Mouse (Mus musculus) midbrain, postnatal 0 days (tissue): ENCODE data around the gene 1700016K19Rik. TPM values are rescaled to one million over a fixed set of nuclear protein-coding genes. Genes with fewer than 3 reads are reported as not detected.

Experiments
- ATAC-seq: fragments of 200-750 bp; cut with Nextera tagmentation; 2 replicates; pipeline ENCODE4 v1.8.0; 2017; ENCODE audit warnings: moderate number of reproducible peaks, mild to moderate bottlenecking, moderate TSS enrichment, moderate library complexity; ENCODE audit not compliant: low FRiP score
- DNase-seq: peaks from one replicate; pipeline ENCODE4 v3.0.0-alpha.2; 2015; ENCODE audit warnings: low spot score
- H3K27ac ChIP-seq: fragments of 300-500 bp; sonication (generic); 2 replicates; pipeline ENCODE4 v1.5.1; 2014; ENCODE audit warnings: low read depth, mild to moderate bottlenecking, low read length, mixed read lengths
- H3K27me3 ChIP-seq: fragments of 300-500 bp; sonication (generic); 2 replicates; pipeline ENCODE4 v1.6.1; 2014; ENCODE audit warnings: low read length, control low read depth, mixed read lengths; ENCODE audit not compliant: insufficient read depth
- H3K36me3 ChIP-seq: fragments of 300-500 bp; sonication (generic); 2 replicates; pipeline ENCODE4 v1.6.1; 2014; ENCODE audit warnings: low read length, control low read depth, mixed read lengths; ENCODE audit not compliant: insufficient read depth
- H3K4me1 ChIP-seq: fragments of 300-500 bp; sonication (generic); 2 replicates; pipeline ENCODE4 v1.6.1; 2014; ENCODE audit warnings: mild to moderate bottlenecking, control low read depth, antibody characterized with exemption, low read length, mixed read lengths; ENCODE audit not compliant: insufficient read depth
- H3K4me2 ChIP-seq: fragments of 300-500 bp; sonication (generic); 2 replicates; pipeline ENCODE4 v1.6.1; 2014; ENCODE audit warnings: low read depth, mild to moderate bottlenecking, low read length, mixed read lengths; ENCODE audit not compliant: poor library complexity, severe bottlenecking
- H3K4me3 ChIP-seq: fragments of 300-500 bp; sonication (generic); 2 replicates; pipeline ENCODE4 v1.5.1; 2014; ENCODE audit warnings: low read depth, mild to moderate bottlenecking, low read length, moderate library complexity
- H3K9ac ChIP-seq: fragments of 300-500 bp; sonication (generic); replicated peaks from 2 replicates; pipeline ENCODE4 v1.6.1; 2014; ENCODE audit warnings: mild to moderate bottlenecking, low read length, moderate library complexity, mixed read lengths; ENCODE audit not compliant: poor library complexity, severe bottlenecking
- H3K9me3 ChIP-seq: fragments of 300-500 bp; sonication (generic); 2 replicates; pipeline ENCODE4 v1.6.1; 2016; ENCODE audit warnings: low read length, control low read depth
- CTCF ChIP-seq: IDR thresholded peaks from 2 replicates; pipeline ENCODE4 v1.5.1; 2016; ENCODE audit warnings: antibody characterized with exemption, mild to moderate bottlenecking
- WGBS: fragments of 180-500 bp; shearing (Covaris S2); extraction: QIAGEN DNeasy Blood & Tissue Kit; methylation state at CpG from one replicate; pipeline ENCODE4 v1.1.7; 2014; 5-methylcytosine and 5-hydroxymethylcytosine counted together
- polyA plus RNA-seq: library from polyadenylated mRNA; unstranded; fragments of >200 nt; fragmentation: Nextera tagmentation; extraction: Ambion mirVana; gene quantifications from 2 replicates; pipeline ENCODE4 v1.2.1, GENCODE M21; 2015
- total RNA-seq: library from RNA; depleted of rRNA; stranded (reverse); fragments of >200 nt; gene quantifications from 2 replicates; pipeline ENCODE4 v1.2.3, GENCODE M21; 2014

1700016K19Rik gene
- total and polyA plus RNA-seq, 2 experiments from 2014 or later, result 8.8 to 11.3 TPM

DNA sequence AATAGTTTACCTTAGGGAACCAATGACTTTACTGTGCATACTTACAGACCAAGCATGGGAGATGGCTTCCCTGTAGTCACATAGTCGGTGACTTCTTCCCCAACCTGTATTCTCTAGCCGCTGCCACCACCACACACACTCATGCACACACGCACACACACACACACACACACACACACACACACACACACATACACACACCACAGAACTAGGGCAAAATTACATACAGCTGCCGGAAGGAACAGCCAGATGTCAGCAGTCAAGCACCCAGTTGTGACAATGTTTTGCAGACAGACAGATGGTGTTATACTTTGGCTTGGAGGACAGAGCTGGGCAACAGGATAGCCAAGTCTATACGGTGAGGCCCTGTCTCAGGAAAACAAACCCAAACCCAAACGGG, 21.7 kb upstream of the 1700016K19Rik start:
- no peak overlapping the region for H3K27ac ChIP-seq
- H3K9ac ChIP-seq, result no peak overlapping the region
- no peak for TF ChIP-seq CTCF
- H3K4me3 ChIP-seq, result no peak overlapping the region
- H3K4me2 ChIP-seq, result no peak overlapping the region
- no peak for DNase-seq
- H3K9me3 ChIP-seq, result no peaks in the 10 kb centered on the region
- no peaks in the 10 kb centered on the region for H3K36me3 ChIP-seq
- no peak for ATAC-seq
- 89% methylated on average over 6 of the region's 6 CpGs for WGBS
- H3K27me3 ChIP-seq, result no peaks in the 10 kb centered on the region
- H3K4me1 ChIP-seq, result no peaks in the 10 kb centered on the region

DNA sequence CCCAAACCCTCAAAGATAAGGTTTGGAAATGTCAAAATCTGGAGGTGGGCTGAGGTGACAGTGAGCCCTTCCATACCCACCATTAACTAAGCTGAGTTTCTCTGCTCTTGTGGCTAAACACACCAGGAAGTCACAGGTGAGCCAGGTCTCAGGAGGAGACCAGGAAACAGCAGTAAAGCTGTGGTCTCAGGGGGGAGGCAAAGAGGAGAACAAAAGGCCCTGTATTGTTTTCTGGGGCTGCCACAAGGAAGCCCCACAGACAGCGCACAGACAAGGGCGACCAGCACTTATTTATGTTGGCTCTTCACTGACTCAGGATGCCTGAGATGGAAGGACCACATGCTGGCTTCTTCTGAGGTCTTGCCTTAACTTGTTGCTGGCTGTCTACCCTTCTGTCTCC, 19.3 kb upstream of the 1700016K19Rik start:
- Histone ChIP-seq H3K4me3 (no peak overlapping the region), H3K9me3 (no peaks in the 10 kb centered on the region), H3K4me2 (no peak overlapping the region), H3K36me3 (no peaks in the 10 kb centered on the region), H3K27ac (no peak overlapping the region), H3K9ac (no peak overlapping the region), H3K4me1 (no peaks in the 10 kb centered on the region), H3K27me3 (no peaks in the 10 kb centered on the region)
- no peak for TF ChIP-seq CTCF
- DNase-seq, result no peak
- ATAC-seq, result no peak
- WGBS, result 49% methylated on average over 2 of the region's 2 CpGs

DNA sequence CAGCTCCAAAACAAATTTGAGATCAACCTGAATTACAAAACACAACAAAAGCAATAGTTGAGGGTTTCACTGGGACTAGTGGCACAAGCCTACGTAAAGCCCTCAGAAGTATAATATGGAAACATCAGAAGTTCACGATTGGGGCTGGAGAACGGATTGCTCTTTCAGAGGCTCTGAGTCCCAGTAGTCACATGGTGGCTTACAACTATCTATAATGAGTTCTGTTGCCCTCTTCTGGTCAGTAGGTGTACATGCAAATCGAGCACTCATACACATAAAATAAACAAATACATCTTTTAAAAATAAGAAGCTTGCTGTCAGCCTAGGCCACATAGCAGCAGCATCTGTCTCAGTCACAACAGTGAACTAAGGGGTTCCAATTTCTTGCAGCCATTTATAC, 16.5 kb upstream of the 1700016K19Rik start:
- TF ChIP-seq CTCF, result peak; percentile 42
- Histone ChIP-seq H3K9me3 (no peaks in the 10 kb centered on the region), H3K27ac (no peak overlapping the region), H3K27me3 (no peaks in the 10 kb centered on the region), H3K4me2 (no peak overlapping the region), H3K9ac (no peak overlapping the region), H3K4me3 (no peak overlapping the region), H3K4me1 (no peaks in the 10 kb centered on the region), H3K36me3 (no peaks in the 10 kb centered on the region)
- ATAC-seq (no peak), DNase-seq (no peak)
- WGBS, result 72% methylated on average over 4 of the region's 4 CpGs

DNA sequence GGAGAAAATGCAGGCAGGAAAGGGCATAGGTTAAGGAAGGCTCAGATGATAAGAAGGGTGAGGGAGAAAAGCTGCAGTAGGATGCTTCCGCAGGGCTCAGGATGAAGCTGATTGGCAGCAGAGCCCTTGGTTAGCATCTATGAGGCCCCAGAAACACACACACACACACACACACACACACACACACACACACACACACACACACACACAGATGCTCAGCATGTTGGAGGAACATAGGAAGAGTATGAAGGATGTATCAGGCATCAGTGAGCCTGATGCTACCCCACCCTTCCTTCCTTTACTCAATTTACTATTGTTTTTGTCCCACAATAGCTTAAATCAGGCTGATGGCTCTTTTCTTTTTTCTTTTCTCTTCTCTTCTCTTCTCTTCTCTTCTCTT, 15.1 kb upstream of the 1700016K19Rik start:
- DNase-seq (no peak), ATAC-seq (no peak)
- WGBS, result 67% methylated on average over 1 of the region's 1 CpGs
- no peak for TF ChIP-seq CTCF
- H3K4me2 ChIP-seq, result no peak overlapping the region
- no peak overlapping the region for H3K9ac ChIP-seq
- no peaks in the 10 kb centered on the region for H3K9me3 ChIP-seq
- no peaks in the 10 kb centered on the region for H3K4me1 ChIP-seq
- H3K36me3 ChIP-seq, result no peaks in the 10 kb centered on the region
- no peak overlapping the region for H3K27ac ChIP-seq
- H3K4me3 ChIP-seq, result no peak overlapping the region
- H3K27me3 ChIP-seq, result no peaks in the 10 kb centered on the region

DNA sequence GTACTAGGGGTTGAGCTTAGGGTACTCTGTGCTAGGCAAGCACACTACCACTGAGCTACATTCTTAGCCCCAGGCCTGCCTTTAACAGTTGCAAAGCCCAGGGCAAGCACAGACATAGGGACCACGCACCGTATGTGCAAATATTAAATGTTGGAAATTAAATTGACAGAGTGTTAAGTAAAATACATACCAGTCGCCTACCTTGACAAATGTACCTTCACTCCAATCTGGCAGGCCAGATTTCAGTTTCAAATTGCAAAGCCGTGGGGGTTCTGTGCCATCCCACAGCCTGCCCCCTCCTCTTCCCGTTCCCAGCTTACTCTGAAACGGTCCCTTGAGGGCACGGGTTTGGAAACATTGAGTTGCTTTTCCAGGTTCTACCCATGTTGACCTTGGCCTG, 13.8 kb upstream of the 1700016K19Rik start:
- TF ChIP-seq CTCF, result no peak
- ATAC-seq (no peak), DNase-seq (no peak)
- Histone ChIP-seq H3K9me3 (no peaks in the 10 kb centered on the region), H3K27ac (no peak overlapping the region), H3K4me3 (no peak overlapping the region), H3K4me1 (no peaks in the 10 kb centered on the region), H3K36me3 (no peaks in the 10 kb centered on the region), H3K27me3 (no peaks in the 10 kb centered on the region), H3K9ac (no peak overlapping the region), H3K4me2 (no peak overlapping the region)
- WGBS, result 77% methylated on average over 7 of the region's 7 CpGs

DNA sequence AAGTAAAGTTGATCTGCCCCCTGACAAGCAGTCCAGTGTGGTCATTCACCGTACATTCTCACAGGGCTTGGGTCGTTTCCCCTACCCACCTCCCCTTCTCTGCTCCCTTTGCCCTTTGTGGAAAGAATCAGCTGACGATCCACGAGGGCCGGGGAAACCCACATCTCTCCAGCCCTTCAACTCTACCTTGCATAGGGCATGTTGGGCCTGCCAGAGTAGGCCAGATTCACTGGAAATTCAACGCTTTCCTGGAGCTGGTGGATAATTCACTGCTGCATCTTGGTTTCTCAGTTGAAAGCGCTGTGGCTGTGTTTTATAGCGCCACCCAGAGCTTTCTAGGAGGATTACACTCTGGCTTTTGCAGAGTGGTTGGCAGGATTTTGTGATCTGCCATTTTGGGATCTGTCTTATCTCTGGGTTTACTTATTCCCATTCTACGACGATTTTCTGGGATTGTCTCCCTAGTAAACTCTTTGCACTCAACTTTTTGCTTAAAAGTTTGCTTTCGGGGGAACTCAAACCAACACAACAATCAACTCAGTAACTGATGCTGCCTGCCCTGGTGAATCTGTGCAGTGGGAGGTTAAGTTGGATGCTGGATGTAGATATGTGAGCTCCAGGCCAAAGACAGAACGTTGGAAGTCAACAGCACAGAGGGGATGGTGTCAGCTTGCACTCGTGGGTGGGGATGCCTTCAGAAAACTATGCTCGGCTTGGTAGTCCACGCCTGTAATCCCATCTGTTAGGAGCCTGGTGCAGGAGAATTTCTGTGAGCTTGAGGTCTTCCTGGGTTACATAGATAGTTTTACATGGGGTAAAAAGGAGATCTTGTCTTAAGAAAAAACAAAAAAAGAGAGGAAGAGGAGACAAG, 8.5 kb upstream of the 1700016K19Rik start:
- no peak overlapping the region for H3K27ac ChIP-seq
- 78% methylated on average over 15 of the region's 15 CpGs for WGBS
- H3K4me2 ChIP-seq, result no peak overlapping the region
- no peaks in the 10 kb centered on the region for H3K9me3 ChIP-seq
- H3K4me1 ChIP-seq, result no peaks in the 10 kb centered on the region
- peak; percentile 37 for TF ChIP-seq CTCF
- ATAC-seq (no peak), DNase-seq (no peak)
- H3K36me3 ChIP-seq, result no peaks in the 10 kb centered on the region
- no peak overlapping the region for H3K4me3 ChIP-seq
- H3K27me3 ChIP-seq, result no peaks in the 10 kb centered on the region
- no peak overlapping the region for H3K9ac ChIP-seq
